Mouse (Mus musculus) heart, adult 2 months (tissue): ENCODE results near the gene Rnf220. TPM values are rescaled to one million over a fixed set of nuclear protein-coding genes. Genes with fewer than 3 reads are reported as not detected.

Source experiments
- DNase-seq, 2 experiments: peaks; one replicate each; pipeline ENCODE4 v3.0.0; 2021
- H3K27ac ChIP-seq: fragments of 200-600 bp; 2 replicates; pipeline ENCODE4 v1.8.1; 2022
- H3K27me3 ChIP-seq: fragments of 200-500 bp; 2 replicates; pipeline ENCODE4 v1.6.1; 2012; ENCODE audit warnings: mild to moderate bottlenecking, low read length, inconsistent platforms, mixed read lengths; ENCODE audit not compliant: control insufficient read depth, insufficient read depth
- H3K36me3 ChIP-seq: fragments of 200-500 bp; 2 replicates; pipeline ENCODE4 v1.6.1; 2012; ENCODE audit warnings: low read length, inconsistent platforms; ENCODE audit not compliant: control insufficient read depth, insufficient read depth
- H3K4me1 ChIP-seq: fragments of 200-500 bp; 2 replicates; pipeline ENCODE4 v1.6.1; 2011; ENCODE audit warnings: low read length; ENCODE audit not compliant: control insufficient read depth, insufficient read depth
- H3K4me3 ChIP-seq: fragments of 200-600 bp; 2 replicates; pipeline ENCODE4 v1.8.1; 2022
- H3K79me2 ChIP-seq: fragments of 200-500 bp; replicated peaks from 2 replicates; pipeline ENCODE4 v1.6.1; 2012; ENCODE audit warnings: mild to moderate bottlenecking, inconsistent platforms, low read length, moderate library complexity, mixed read lengths; ENCODE audit not compliant: control insufficient read depth, insufficient read depth
- H3K9ac ChIP-seq: fragments of 200-500 bp; 2 replicates; pipeline ENCODE4 v1.6.1; 2012; ENCODE audit warnings: low read depth, mild to moderate bottlenecking, control low read depth, inconsistent platforms, low read length, mixed read lengths
- CTCF ChIP-seq: fragments of 200-600 bp; IDR thresholded peaks from 2 replicates; pipeline ENCODE4 v1.8.1; 2022; ENCODE audit warnings: antibody characterized with exemption, mild to moderate bottlenecking, moderate library complexity
- EP300 ChIP-seq: fragments of 200-500 bp; IDR thresholded peaks from 2 replicates; pipeline ENCODE4 v1.6.1; 2011; ENCODE audit warnings: low read depth, low read length, control low read depth; ENCODE audit not compliant: insufficient read depth
- POLR2A ChIP-seq: fragments of 200-500 bp; IDR thresholded peaks from 2 replicates; pipeline ENCODE4 v1.6.1; 2011; ENCODE audit warnings: mild to moderate bottlenecking, low read depth, low read length, control low read depth; ENCODE audit not compliant: insufficient read depth
- WGBS: fragments of 180-500 bp; shearing (Covaris S2); methylation state at CpG from one replicate; pipeline ENCODE4 v1.1.7; 2018; 5-methylcytosine and 5-hydroxymethylcytosine counted together
- intact Hi-C: fragments of 180-260 bp; cut with DNase I; formaldehyde crosslinking; loops from one replicate; pipeline ENCODE4 v1.15.1; 2025
- polyA plus RNA-seq: library from polyadenylated mRNA; depleted of rRNA; stranded (reverse); fragments of >200 nt; gene quantifications from 2 replicates; pipeline ENCODE4 v1.2.3, GENCODE M21; 2012
- total RNA-seq, 2 experiments: library from RNA; stranded (reverse); gene quantifications; 2 replicates each; pipeline ENCODE4 v1.2.3; 2021

The Rnf220 gene
- total and polyA plus RNA-seq, 3 experiments: 32.3 to 41.4 (median 33.2) TPM

- whole genome bisulfite sequencing: 39% methylated on average over 3 of the region's 3 CpGs
- intact Hi-C loops: no loop called here
- no peaks in the 10 kb centered on the region for H3K4me1 ChIP-seq
These were observed 93.4 kb downstream of the Rnf220 start for GRCm38 (mm10) chr4:117403411-117403810.

GRCm38 (mm10) chr4:117397128-117397527 lies 99.7 kb downstream of the Rnf220 start:
- 60% methylated on average over 11 of the region's 11 CpGs for WGBS
- intact Hi-C loops: loop anchor here (10.0 kb wide), 1 partner anchor 278 kb away; no protein-coding TSS in a partner anchor
- no peaks in the 10 kb centered on the region for H3K36me3 ChIP-seq
- no peaks in the 10 kb centered on the region for H3K79me2 ChIP-seq
- no peaks in the 10 kb centered on the region for H3K4me1 ChIP-seq
- DNase-seq: no peak
- no peak for TF ChIP-seq CTCF
- no peak overlapping the region for H3K4me3 ChIP-seq
- H3K9ac ChIP-seq: no peak overlapping the region
- H3K27me3 ChIP-seq: no peaks in the 10 kb centered on the region
- no peak overlapping the region for H3K27ac ChIP-seq

More at GRCm38 (mm10) chr4:117403411-117403810, 93.4 kb downstream of the Rnf220 start:
- TF ChIP-seq EP300 (no peak), CTCF (no peak), POLR2A (no peak)
- Histone ChIP-seq H3K9ac (no peak overlapping the region), H3K27me3 (no peaks in the 10 kb centered on the region), H3K4me3 (no peak overlapping the region), H3K36me3 (no peaks in the 10 kb centered on the region), H3K79me2 (no peaks in the 10 kb centered on the region), H3K27ac (no peak overlapping the region)
- DNase-seq: no peak

GRCm38 (mm10) chr4:117393027-117393426 lies 103.8 kb downstream of the Rnf220 start:
- no peak overlapping the region for H3K9ac ChIP-seq
- intact Hi-C loops: loop anchor here (10.0 kb wide), 1 partner anchor 282 kb away; no protein-coding TSS in a partner anchor
- no peaks in the 10 kb centered on the region for H3K36me3 ChIP-seq
- no peak for DNase-seq
- TF ChIP-seq CTCF (no peak), POLR2A (no peak), EP300 (no peak)
- no peak overlapping the region for H3K4me3 ChIP-seq
- H3K79me2 ChIP-seq: no peaks in the 10 kb centered on the region
- H3K27ac ChIP-seq: no peak overlapping the region
- 71% methylated on average over 7 of the region's 7 CpGs for WGBS
- H3K4me1 ChIP-seq: no peaks in the 10 kb centered on the region
- H3K27me3 ChIP-seq: no peaks in the 10 kb centered on the region

- H3K4me1 ChIP-seq: no peaks in the 10 kb centered on the region
- TF ChIP-seq EP300 (no peak), POLR2A (no peak), CTCF (no peak)
- no peak overlapping the region for H3K27ac ChIP-seq
- no peaks in the 10 kb centered on the region for H3K27me3 ChIP-seq
- no peak overlapping the region for H3K9ac ChIP-seq
- no peak overlapping the region for H3K4me3 ChIP-seq
- no peak for DNase-seq
- intact Hi-C loops: loop anchor here (10.0 kb wide), 1 partner anchor 282 kb away; no protein-coding TSS in a partner anchor
- no peaks in the 10 kb centered on the region for H3K79me2 ChIP-seq
- WGBS: 66% methylated on average over 2 of the region's 2 CpGs
- H3K36me3 ChIP-seq: no peaks in the 10 kb centered on the region
These were observed 104.5 kb downstream of the Rnf220 start for GRCm38 (mm10) chr4:117392391-117392790.

- no peak overlapping the region for H3K4me3 ChIP-seq
- no peaks in the 10 kb centered on the region for H3K27me3 ChIP-seq
- TF ChIP-seq EP300 (no peak), POLR2A (no peak), CTCF (no peak)
- no peaks in the 10 kb centered on the region for H3K36me3 ChIP-seq
- no peak overlapping the region; the same call in 1 of the 2 replicates for H3K9ac ChIP-seq
- H3K27ac ChIP-seq: no peak overlapping the region
- no peaks in the 10 kb centered on the region for H3K4me1 ChIP-seq
- WGBS: 6% methylated on average over 9 of the region's 9 CpGs
- DNase-seq: no peak
- H3K79me2 ChIP-seq: no peaks in the 10 kb centered on the region
- intact Hi-C loops: loop anchor here (10.0 kb wide), 1 partner anchor 283 kb away; no protein-coding TSS in a partner anchor
These were observed 104.9 kb downstream of the Rnf220 start for GRCm38 (mm10) chr4:117391966-117392365.

- Histone ChIP-seq H3K4me1 (no peaks in the 10 kb centered on the region), H3K4me3 (no peak overlapping the region), H3K27ac (no peak overlapping the region), H3K9ac (no peak overlapping the region), H3K79me2 (no peaks in the 10 kb centered on the region), H3K36me3 (no peaks in the 10 kb centered on the region), H3K27me3 (no peaks in the 10 kb centered on the region)
- no peak for DNase-seq
- intact Hi-C loops: loop anchor here (10.0 kb wide), 1 partner anchor 284 kb away; no protein-coding TSS in a partner anchor
- WGBS: 51% methylated on average over 22 of the region's 22 CpGs
- TF ChIP-seq CTCF (no peak), EP300 (no peak), POLR2A (no peak)
These were observed 105.7 kb downstream of the Rnf220 start for GRCm38 (mm10) chr4:117390850-117391795.
